Mouse (Mus musculus): ENCODE measurements around the gene Psmd9. TPM values are rescaled to one million over a fixed set of nuclear protein-coding genes. Genes with fewer than 3 reads are reported as not detected.

Psmd9 gene
- total and polyA plus RNA-seq, 2 experiments: 28.5 to 29.8 TPM

DNA sequence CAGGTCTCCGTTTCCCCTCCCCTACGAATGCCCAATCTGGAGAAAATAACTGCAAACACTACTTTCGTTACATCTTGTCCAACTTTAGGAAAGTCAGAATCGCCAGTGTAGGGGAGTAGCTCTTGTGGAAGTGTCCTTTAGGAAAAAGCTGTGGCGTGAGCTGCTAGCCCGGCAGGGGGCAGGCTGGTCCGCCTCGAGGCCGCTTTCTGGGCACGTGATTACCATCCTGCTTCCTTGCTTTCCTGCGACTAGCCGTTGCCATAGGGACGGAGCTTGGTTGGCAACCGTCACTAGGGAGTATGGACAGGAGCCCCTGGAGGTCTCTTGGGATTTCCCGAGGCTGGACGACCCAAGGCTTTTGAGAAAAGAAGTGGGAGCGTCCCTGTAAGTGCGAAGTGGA lies 82.6 kb downstream of the Psmd9 start, which contains the start of gene Wdr66:
TSS of gene Wdr66 (plus strand) at position 269 of the 400 bp plus-strand sequence.
- no peaks in the 10 kb centered on the region for H3K79me2 ChIP-seq (ENCODE audit: control insufficient read depth, insufficient read depth, low read length)
- H3K27me3 ChIP-seq (ENCODE audit: control insufficient read depth, insufficient read depth, low read length): no peaks in the 10 kb centered on the region
- no peak within 1 kb of the TSS for H3K27ac ChIP-seq (replicated peaks; ENCODE audit: insufficient read depth, low read depth, low read length)
- TF ChIP-seq POLR2A (IDR thresholded peaks at IDR 0.05; ENCODE audit: extremely low read depth, insufficient read depth, low read length) (no peak), CTCF (IDR thresholded peaks at IDR 0.05; ENCODE audit: low read depth, low read length) (peak; percentile 81)
- DNase-seq (ENCODE audit: extremely low read depth, low read depth, low spot score): peak; percentile 49
- no peak within 1 kb of the TSS for H3K4me3 ChIP-seq (ENCODE audit: insufficient read depth, low read depth, low read length)
- H3K9ac ChIP-seq (ENCODE audit: low read depth, low read length): no peak within 1 kb of the TSS
- 9% methylated on average over 18 of the region's 18 CpGs for WGBS
- H3K4me1 ChIP-seq (ENCODE audit: control insufficient read depth, insufficient read depth, low read length): no peaks in the 10 kb centered on the region
- H3K36me3 ChIP-seq (ENCODE audit: control insufficient read depth, insufficient read depth, low read length): peaks cover 8% of the 10 kb centered on the region; the same call in 1 of the 2 replicates

DNA sequence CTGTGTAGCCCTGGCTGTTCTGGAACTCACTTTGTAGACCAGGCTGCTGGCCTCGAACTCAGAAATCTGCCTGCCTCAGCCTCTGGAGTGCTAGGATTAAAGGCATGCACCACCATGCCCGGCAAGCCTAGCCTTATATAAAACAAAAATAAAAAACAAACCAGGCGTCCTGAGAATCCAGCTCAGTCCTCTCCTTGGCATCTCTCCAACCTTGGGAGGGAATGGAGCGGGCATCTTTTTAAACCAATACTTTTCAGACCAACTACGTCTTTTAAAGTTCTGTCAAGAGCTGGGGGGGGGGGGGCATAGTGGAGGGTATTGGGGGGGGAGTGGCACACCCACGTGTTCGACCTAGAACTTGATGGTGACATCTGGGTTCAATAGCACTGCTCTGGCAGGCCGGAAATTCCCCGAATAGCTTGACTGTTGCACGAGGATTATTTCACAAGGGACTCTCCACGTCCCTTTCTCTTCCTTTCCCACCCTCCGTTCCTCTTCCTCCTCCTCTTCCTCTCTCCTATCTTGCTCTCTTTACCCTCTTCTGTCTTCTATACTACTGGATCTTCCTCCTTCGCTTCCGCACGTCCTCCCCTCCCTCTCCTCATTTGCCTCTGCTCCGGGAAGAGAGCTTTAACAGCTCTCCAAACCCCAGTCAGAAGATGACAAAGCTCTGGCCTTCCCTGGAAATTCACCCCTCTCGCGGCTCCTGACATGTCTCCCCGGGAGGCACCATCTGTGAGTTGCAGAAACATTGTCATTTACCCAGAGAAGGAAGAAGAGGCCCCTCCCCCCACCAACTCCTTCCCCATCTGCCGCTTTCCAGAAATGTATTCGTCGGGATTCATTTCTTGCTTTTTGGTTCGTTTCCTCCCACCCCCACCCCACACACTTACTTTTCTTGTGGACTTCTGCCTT lies 87.9 kb downstream of the Psmd9 start:
- H3K4me1 ChIP-seq (ENCODE audit: control insufficient read depth, insufficient read depth, low read length): no peaks in the 10 kb centered on the region
- H3K27ac ChIP-seq (replicated peaks; ENCODE audit: insufficient read depth, low read depth, low read length): peak overlapping the region; percentile 42; the same call in 1 of the 2 replicates
- H3K4me3 ChIP-seq (ENCODE audit: insufficient read depth, low read depth, low read length): no peak overlapping the region
- no peaks in the 10 kb centered on the region for H3K27me3 ChIP-seq (ENCODE audit: control insufficient read depth, insufficient read depth, low read length)
- 53% methylated on average over 23 of the region's 23 CpGs for WGBS
- H3K9ac ChIP-seq (ENCODE audit: low read depth, low read length): no peak overlapping the region
- H3K36me3 ChIP-seq (ENCODE audit: control insufficient read depth, insufficient read depth, low read length): no peaks in the 10 kb centered on the region
- H3K79me2 ChIP-seq (ENCODE audit: control insufficient read depth, insufficient read depth, low read length): no peaks in the 10 kb centered on the region
- no peak for DNase-seq (ENCODE audit: extremely low read depth, low read depth, low spot score)
- TF ChIP-seq CTCF (IDR thresholded peaks at IDR 0.05; ENCODE audit: low read depth, low read length): no peak
- TF ChIP-seq POLR2A (IDR thresholded peaks at IDR 0.05; ENCODE audit: extremely low read depth, insufficient read depth, low read length): no peak

GRCm38 (mm10) chr5:123258990-123259389 lies 89.8 kb downstream of the Psmd9 start:
- Histone ChIP-seq H3K36me3 (ENCODE audit: control insufficient read depth, insufficient read depth, low read length) (no peaks in the 10 kb centered on the region), H3K27me3 (ENCODE audit: control insufficient read depth, insufficient read depth, low read length) (no peaks in the 10 kb centered on the region), H3K9ac (ENCODE audit: low read depth, low read length) (no peak overlapping the region), H3K27ac (replicated peaks; ENCODE audit: insufficient read depth, low read depth, low read length) (no peak overlapping the region), H3K4me1 (ENCODE audit: control insufficient read depth, insufficient read depth, low read length) (no peaks in the 10 kb centered on the region), H3K4me3 (ENCODE audit: insufficient read depth, low read depth, low read length) (no peak overlapping the region), H3K79me2 (ENCODE audit: control insufficient read depth, insufficient read depth, low read length) (no peaks in the 10 kb centered on the region)
- peak; percentile 40 for DNase-seq (ENCODE audit: extremely low read depth, low read depth, low spot score)
- peak; percentile 64 for TF ChIP-seq CTCF (IDR thresholded peaks at IDR 0.05; ENCODE audit: low read depth, low read length)
- no peak for TF ChIP-seq POLR2A (IDR thresholded peaks at IDR 0.05; ENCODE audit: extremely low read depth, insufficient read depth, low read length)
- WGBS: 52% methylated on average over 5 of the region's 5 CpGs

DNA sequence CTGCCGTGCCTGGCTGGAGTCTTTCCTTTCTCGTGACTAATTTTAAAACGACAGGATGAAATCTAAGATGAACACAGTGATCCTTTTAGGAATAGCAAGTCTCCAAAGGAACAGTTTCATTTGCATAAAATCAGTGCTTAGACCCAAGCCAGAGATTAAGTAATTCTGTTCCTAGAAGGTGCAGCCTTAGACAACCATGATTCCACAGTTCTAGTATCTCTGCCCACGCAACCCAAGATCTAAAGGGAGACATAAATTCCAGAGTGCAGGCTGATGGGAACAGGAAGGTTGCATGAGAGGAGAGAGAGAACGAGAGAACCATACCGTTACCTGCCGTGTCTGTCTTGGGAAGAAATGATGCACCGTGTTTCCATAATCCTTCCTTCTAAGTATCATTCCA lies 91.5 kb downstream of the Psmd9 start:
- WGBS: 84% methylated on average over 8 of the region's 8 CpGs
- Histone ChIP-seq H3K27me3 (ENCODE audit: control insufficient read depth, insufficient read depth, low read length) (no peaks in the 10 kb centered on the region), H3K79me2 (ENCODE audit: control insufficient read depth, insufficient read depth, low read length) (no peaks in the 10 kb centered on the region), H3K4me1 (ENCODE audit: control insufficient read depth, insufficient read depth, low read length) (no peaks in the 10 kb centered on the region), H3K36me3 (ENCODE audit: control insufficient read depth, insufficient read depth, low read length) (no peaks in the 10 kb centered on the region), H3K27ac (replicated peaks; ENCODE audit: insufficient read depth, low read depth, low read length) (no peak overlapping the region), H3K4me3 (ENCODE audit: insufficient read depth, low read depth, low read length) (no peak overlapping the region), H3K9ac (ENCODE audit: low read depth, low read length) (no peak overlapping the region)
- no peak for DNase-seq (ENCODE audit: extremely low read depth, low read depth, low spot score)
- TF ChIP-seq POLR2A (IDR thresholded peaks at IDR 0.05; ENCODE audit: extremely low read depth, insufficient read depth, low read length) (no peak), CTCF (IDR thresholded peaks at IDR 0.05; ENCODE audit: low read depth, low read length) (no peak)

DNA sequence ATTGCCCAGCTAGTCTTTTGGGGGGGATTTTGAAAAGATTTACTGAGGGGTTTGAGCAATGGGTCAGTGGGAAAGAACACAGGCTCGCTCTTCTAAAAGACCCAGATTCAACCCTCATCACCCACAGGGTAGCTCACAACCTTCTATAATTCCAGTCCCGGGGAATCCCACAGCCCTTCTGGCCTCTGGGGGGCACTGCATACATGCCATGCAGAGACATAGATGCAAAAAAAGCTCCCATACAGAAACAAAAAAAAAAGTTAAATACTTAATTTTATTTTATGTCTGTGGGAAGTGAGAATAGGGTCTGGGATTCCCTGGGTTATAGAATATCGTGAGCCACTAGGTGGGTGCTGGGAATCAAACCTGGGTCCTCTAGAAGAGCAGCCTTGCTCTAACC lies 97.7 kb downstream of the Psmd9 start:
- no peak for DNase-seq (ENCODE audit: extremely low read depth, low read depth, low spot score)
- Histone ChIP-seq H3K36me3 (ENCODE audit: control insufficient read depth, insufficient read depth, low read length) (no peaks in the 10 kb centered on the region), H3K79me2 (ENCODE audit: control insufficient read depth, insufficient read depth, low read length) (no peaks in the 10 kb centered on the region), H3K27ac (replicated peaks; ENCODE audit: insufficient read depth, low read depth, low read length) (no peak overlapping the region), H3K9ac (ENCODE audit: low read depth, low read length) (no peak overlapping the region), H3K4me3 (ENCODE audit: insufficient read depth, low read depth, low read length) (no peak overlapping the region), H3K27me3 (ENCODE audit: control insufficient read depth, insufficient read depth, low read length) (no peaks in the 10 kb centered on the region), H3K4me1 (ENCODE audit: control insufficient read depth, insufficient read depth, low read length) (no peaks in the 10 kb centered on the region)
- TF ChIP-seq CTCF (IDR thresholded peaks at IDR 0.05; ENCODE audit: low read depth, low read length): no peak
- TF ChIP-seq POLR2A (IDR thresholded peaks at IDR 0.05; ENCODE audit: extremely low read depth, insufficient read depth, low read length): no peak
- whole genome bisulfite sequencing: 88% methylated on average over 3 of the region's 3 CpGs

Measured in liver, adult 2 months (tissue).